Mouse (Mus musculus): ENCODE measurements around the gene Gpr153.

DNA sequence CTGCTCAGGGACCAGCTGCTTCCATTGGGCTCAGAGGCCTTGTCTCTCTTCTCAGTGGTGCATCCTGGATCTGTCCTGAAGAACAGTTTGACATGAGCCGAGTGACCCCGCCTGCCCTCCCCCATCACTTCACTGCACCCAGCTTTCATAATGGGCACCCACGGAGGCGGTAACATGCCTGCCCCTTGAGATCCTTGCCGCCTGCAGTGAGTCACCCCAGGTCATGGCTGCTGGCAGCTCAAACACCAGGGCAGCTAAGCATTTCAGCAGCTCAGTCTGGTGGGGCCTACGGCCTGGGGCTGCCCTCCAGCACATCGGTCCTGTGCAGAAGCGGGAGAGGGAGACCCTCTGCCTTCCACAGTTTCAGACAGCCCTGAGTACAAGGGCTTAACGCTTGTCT, 33.5 kb downstream of the Gpr153 start:
- TF ChIP-seq POLR2A (IDR thresholded peaks at IDR 0.05; ENCODE audit: borderline replicate concordance, insufficient read depth, low read length) (no peak), CTCF (IDR thresholded peaks at IDR 0.05; ENCODE audit: borderline replicate concordance, insufficient read depth, low read depth, low read length) (no peak)

All from cerebellum, adult 2 months (tissue).